Mouse (Mus musculus) liver, adult 2 months (tissue): ENCODE measurements at regions not wholly inside any gene's neighbourhood (a gene's known extent, or its start where the extent isn't known, plus 50 kb on each side); places are given as distances from the start of the nearest gene placed in this dataset.

ENCODE experiments used
- DNase-seq: peaks from one replicate; pipeline ENCODE4 v3.0.0-alpha.2; 2011; ENCODE audit warnings: low read depth, low spot score; ENCODE audit errors: extremely low read depth
- H3K27ac ChIP-seq: fragments of 200-500 bp; replicated peaks from 2 replicates; pipeline ENCODE4 v1.5.1; 2012; ENCODE audit warnings: low read depth, mild to moderate bottlenecking, control low read depth, inconsistent platforms, low read length; ENCODE audit not compliant: insufficient read depth
- H3K27me3 ChIP-seq: fragments of 200-500 bp; 2 replicates; pipeline ENCODE4 v1.6.1; 2012; ENCODE audit warnings: mild to moderate bottlenecking, moderate library complexity, low read length, inconsistent platforms; ENCODE audit not compliant: control insufficient read depth, insufficient read depth
- H3K36me3 ChIP-seq: fragments of 200-500 bp; 2 replicates; pipeline ENCODE4 v1.6.1; 2012; ENCODE audit warnings: low read length, inconsistent platforms; ENCODE audit not compliant: control insufficient read depth, insufficient read depth
- H3K4me1 ChIP-seq: fragments of 200-500 bp; 2 replicates; pipeline ENCODE4 v1.6.1; 2011; ENCODE audit warnings: low read length; ENCODE audit not compliant: control insufficient read depth, insufficient read depth
- H3K4me3 ChIP-seq: fragments of 200-500 bp; 2 replicates; pipeline ENCODE4 v1.5.1; 2011; ENCODE audit warnings: low read depth, mild to moderate bottlenecking, control low read depth, low read length, moderate library complexity; ENCODE audit not compliant: insufficient read depth
- H3K79me2 ChIP-seq: fragments of 200-500 bp; 2 replicates; pipeline ENCODE4 v1.6.1; 2012; ENCODE audit warnings: inconsistent platforms, mild to moderate bottlenecking, low read length, moderate library complexity; ENCODE audit not compliant: control insufficient read depth, insufficient read depth
- H3K9ac ChIP-seq: fragments of 200-500 bp; 2 replicates; pipeline ENCODE4 v1.6.1; 2012; ENCODE audit warnings: low read depth, mild to moderate bottlenecking, control low read depth, inconsistent platforms, low read length
- CTCF ChIP-seq: fragments of 200-500 bp; IDR thresholded peaks from 2 replicates; pipeline ENCODE4 v1.5.1; 2011; ENCODE audit warnings: low read depth, low read length, control low read depth
- POLR2A ChIP-seq: fragments of 200-500 bp; IDR thresholded peaks from 2 replicates; pipeline ENCODE4 v1.6.1; 2011; ENCODE audit warnings: low read length, control low read depth; ENCODE audit not compliant: insufficient read depth; ENCODE audit errors: extremely low read depth
- WGBS: fragments of 180-500 bp; shearing (Covaris S2); methylation state at CpG from one replicate; pipeline ENCODE4 v1.1.7; 2018; 5-methylcytosine and 5-hydroxymethylcytosine counted together

- H3K9ac ChIP-seq: no peak overlapping the region
- H3K4me1 ChIP-seq: no peaks in the 10 kb centered on the region
- H3K36me3 ChIP-seq: no peaks in the 10 kb centered on the region
- H3K79me2 ChIP-seq: no peaks in the 10 kb centered on the region
- H3K27ac ChIP-seq: no peak overlapping the region
- TF ChIP-seq CTCF: no peak
- WGBS: 78% methylated on average over 7 of the region's 7 CpGs
- H3K4me3 ChIP-seq: no peak overlapping the region
- DNase-seq: no peak
- no peaks in the 10 kb centered on the region for H3K27me3 ChIP-seq
Measured at GRCm38 (mm10) chr4:127469877-127470276, 111.9 kb upstream of the Gjb5 start.

- WGBS: 91% methylated on average over 11 of the region's 11 CpGs
- Histone ChIP-seq H3K36me3 (no peaks in the 10 kb centered on the region), H3K27me3 (no peaks in the 10 kb centered on the region), H3K27ac (no peak overlapping the region), H3K4me3 (no peak overlapping the region), H3K9ac (no peak overlapping the region), H3K4me1 (no peaks in the 10 kb centered on the region), H3K79me2 (no peaks in the 10 kb centered on the region)
- no peak for DNase-seq
- TF ChIP-seq POLR2A (no peak), CTCF (no peak)
Measured at GRCm38 (mm10) chr4:127454511-127455119, 96.6 kb upstream of the Gjb5 start.

GRCm38 (mm10) chr4:127452081-127452480 is 94.1 kb upstream of the Gjb5 start:
- no peaks in the 10 kb centered on the region for H3K79me2 ChIP-seq
- TF ChIP-seq POLR2A: no peak
- TF ChIP-seq CTCF: no peak
- H3K27me3 ChIP-seq: no peaks in the 10 kb centered on the region
- peak; percentile 82 for DNase-seq
- H3K27ac ChIP-seq: no peak overlapping the region
- no peak overlapping the region for H3K4me3 ChIP-seq
- 36% methylated on average over 8 of the region's 8 CpGs for WGBS
- no peaks in the 10 kb centered on the region for H3K36me3 ChIP-seq
- H3K9ac ChIP-seq: no peak overlapping the region
- H3K4me1 ChIP-seq: no peaks in the 10 kb centered on the region

GRCm38 (mm10) chr4:127445300-127445699 is 87.3 kb upstream of the Gjb5 start:
- WGBS: 65% methylated on average over 3 of the region's 3 CpGs
- TF ChIP-seq POLR2A: no peak
- TF ChIP-seq CTCF: no peak
- H3K4me3 ChIP-seq: no peak overlapping the region

GRCm38 (mm10) chr4:127444056-127444455 is 86.1 kb upstream of the Gjb5 start:
- Histone ChIP-seq H3K27ac (no peak overlapping the region), H3K36me3 (no peaks in the 10 kb centered on the region), H3K4me3 (no peak overlapping the region), H3K27me3 (no peaks in the 10 kb centered on the region), H3K4me1 (no peaks in the 10 kb centered on the region), H3K9ac (no peak overlapping the region), H3K79me2 (no peaks in the 10 kb centered on the region)
- DNase-seq: no peak
- TF ChIP-seq POLR2A: no peak
- no peak for TF ChIP-seq CTCF
- 88% methylated on average over 1 of the region's 1 CpGs for WGBS

More at GRCm38 (mm10) chr4:127445300-127445699, 87.3 kb upstream of the Gjb5 start:
- no peak for DNase-seq
- Histone ChIP-seq H3K36me3 (no peaks in the 10 kb centered on the region), H3K27ac (no peak overlapping the region), H3K4me1 (no peaks in the 10 kb centered on the region), H3K27me3 (no peaks in the 10 kb centered on the region), H3K79me2 (no peaks in the 10 kb centered on the region), H3K9ac (no peak overlapping the region)

GRCm38 (mm10) chr4:127442001-127442400 is 84.0 kb upstream of the Gjb5 start:
- 90% methylated on average over 4 of the region's 4 CpGs for WGBS
- TF ChIP-seq POLR2A: no peak
- TF ChIP-seq CTCF: no peak

More at GRCm38 (mm10) chr4:127442001-127442400, 84.0 kb upstream of the Gjb5 start:
- no peak for DNase-seq
- Histone ChIP-seq H3K9ac (no peak overlapping the region), H3K27ac (no peak overlapping the region), H3K36me3 (no peaks in the 10 kb centered on the region), H3K79me2 (no peaks in the 10 kb centered on the region), H3K27me3 (no peaks in the 10 kb centered on the region), H3K4me3 (no peak overlapping the region), H3K4me1 (no peaks in the 10 kb centered on the region)
